In genomic region chr8:122228792-122229575, GRCm38 (mm10) we compare ENCODE assay signal across 14 mouse cellular contexts. TPM values are rescaled to one million over a fixed set of nuclear protein-coding genes. Genes with fewer than 3 reads are reported as not detected.
A peak's percentile ranks its signal among the peaks of the same experiment; 100 is the strongest.
DNase-seq lines count a peak whose midpoint lies in the region; ATAC-seq lines count a peak whose summit lies in the region.
"Had no signal": no experiment of that assay in that cellular context is flagged by ENCODE, and none has a peak within 500 bp of the region (broad histone marks: within the 10 kb centered on the region; RNA-seq: fewer than 3 reads in every experiment).

No protein-coding gene starts in this region.

- no peaks in the 10 kb centered on the region for H3K9me3 ChIP-seq in heart, embryonic 12.5 days (replicated peaks)
- H3K9me3 ChIP-seq in limb, embryonic 13.5 days, result no peaks in the 10 kb centered on the region
- H3K9me3 ChIP-seq: embryonic facial prominence, embryonic 13.5 days had no signal

- intact Hi-C loops in heart, postnatal 25 days (cut with DNase I), result no loop called here

- WGBS in heart, embryonic 12.5 days, result 71% methylated on average over 11 of the region's 11 CpGs
- 55% methylated on average over 11 of the region's 11 CpGs for WGBS in limb, embryonic 13.5 days

- H3K4me2 ChIP-seq in heart, embryonic 12.5 days, result peak overlapping the region; percentile 92; the same call in 1 of the 2 replicates
- H3K4me2 ChIP-seq in limb, embryonic 13.5 days (replicated peaks), result peak overlapping the region; percentile 95; the same call in 1 of the 2 replicates

- no peaks in the 10 kb centered on the region for H3K36me3 ChIP-seq in heart, embryonic 12.5 days
- H3K36me3 ChIP-seq in limb, embryonic 13.5 days, result no peaks in the 10 kb centered on the region
- H3K36me3 ChIP-seq: embryonic facial prominence, embryonic 13.5 days had no signal

- H3K9ac ChIP-seq in heart, embryonic 12.5 days, result no peak overlapping the region
- H3K9ac ChIP-seq in limb, embryonic 13.5 days, result no peak overlapping the region
- H3K9ac ChIP-seq: liver, embryonic 14.5 days had no signal

- peaks cover 67% of the 10 kb centered on the region for H3K27me3 ChIP-seq in heart, embryonic 12.5 days (replicated peaks)
- H3K27me3 ChIP-seq in limb, embryonic 13.5 days, result peaks cover 34% of the 10 kb centered on the region

- no peak overlapping the region for H3K27ac ChIP-seq in heart, embryonic 12.5 days (ENCODE audit: poor library complexity, severe bottlenecking)
- H3K27ac ChIP-seq in limb, embryonic 13.5 days, result no peak overlapping the region
- H3K27ac ChIP-seq: embryonic facial prominence, embryonic 13.5 days; liver, embryonic 14.5 days had no signal

- H3K4me3 ChIP-seq in heart, embryonic 12.5 days, result no peak overlapping the region
- no peak overlapping the region for H3K4me3 ChIP-seq in limb, embryonic 13.5 days

- ATAC-seq in heart, embryonic 12.5 days (ENCODE audit: insufficient number of reproducible peaks, low FRiP score), result no peak
- ATAC-seq in limb, embryonic 13.5 days (ENCODE audit: low FRiP score, low read depth), result no peak
- ATAC-seq: inflammation-experienced regulatory T-cells, adult 6 months; lung, postnatal 0 days had no signal

- peaks cover 58% of the 10 kb centered on the region for H3K4me1 ChIP-seq in heart, embryonic 12.5 days (replicated peaks)
- peaks cover 48% of the 10 kb centered on the region for H3K4me1 ChIP-seq in limb, embryonic 13.5 days

- no peak for DNase-seq in heart, postnatal 25 days (ENCODE audit: low spot score)
- DNase-seq in ES-CJ7 (ENCODE audit: low read depth, low spot score), result peak; percentile 92
- DNase-seq in WW6 (ENCODE audit: low read depth, low spot score), result peak; percentile 18
- DNase-seq in cerebellum, postnatal 14 days, result no peak
- DNase-seq in left cerebral cortex, adult 9 months (ENCODE audit: low spot score in 2 of 2), result no peak
- DNase-seq: kidney, adult 2 months; kidney, postnatal 10 days; left cerebral cortex, postnatal 4 days had no signal

RNA-seq across cellular contexts. Expression of gene Zfpm1, which starts 53.0 kb away (rescaled TPM):
- polyA plus RNA-seq in heart, embryonic 12.5 days (2016; fragmentation: Nextera tagmentation; extraction: Ambion mirVana), result 8.0 and 9.2 TPM in 2 replicates
- total RNA-seq in heart, postnatal 25 days (2021), result 10 to 100 TPM; 21.3 to 22.6 TPM
- 0.80 and 1.1 TPM in 2 replicates for polyA plus RNA-seq in limb, embryonic 13.5 days (2015; fragmentation: Nextera tagmentation; extraction: Ambion mirVana)

Comparison
In these comparisons a context has a peak if more than half of its experiments do, and no peak if none do; other contexts are left out.
1. DNase-seq: peak in ES-CJ7 (single experiment) and WW6 (single experiment); none in heart, postnatal 25 days (single experiment), cerebellum, postnatal 14 days (0 of 2) and left cerebral cortex, adult 9 months (0 of 2).